Comparison of ENCODE assay signal across 8 mouse cellular contexts in genomic region chr10:63338914-63339643, GRCm38 (mm10). TPM values are rescaled to one million over a fixed set of nuclear protein-coding genes. Genes with fewer than 3 reads are reported as not detected.
DNase-seq lines count a peak whose midpoint lies in the region; ATAC-seq and TF ChIP-seq lines count a peak whose summit lies in the region.

No protein-coding gene starts in this region.

- H3K4me2 ChIP-seq in heart, embryonic 12.5 days, result peak overlapping the region; percentile 73
- peak overlapping the region; percentile 64 for H3K4me2 ChIP-seq in kidney, postnatal 0 days (ENCODE audit: low read length)

- ATAC-seq in heart, embryonic 12.5 days (ENCODE audit: insufficient number of reproducible peaks, low FRiP score), result peak; percentile 99
- ATAC-seq in kidney, postnatal 0 days (replicated peaks; ENCODE audit: low FRiP score, low read depth), result peak; percentile 94
- peak; percentile 75 for ATAC-seq in monocyte, adult 5-6 weeks (replicated peaks; ENCODE audit: insufficient number of reproducible peaks, low FRiP score, low TSS enrichment, poor library complexity, severe bottlenecking)

- H3K4me3 ChIP-seq in erythroblast, embryonic 14.5 days (replicated peaks), result peak overlapping the region; percentile 93
- peak overlapping the region; percentile 86 for H3K4me3 ChIP-seq in heart, embryonic 12.5 days
- peak overlapping the region; percentile 84 for H3K4me3 ChIP-seq in kidney, postnatal 0 days (replicated peaks; ENCODE audit: low read depth, low read length)
- H3K4me3 ChIP-seq in liver, adult 2 months (ENCODE audit: insufficient read depth, low read depth, low read length), result peak overlapping the region; percentile 83

- H3K36me3 ChIP-seq in erythroblast, embryonic 14.5 days (ENCODE audit: control insufficient read depth), result peaks cover 32% of the 10 kb centered on the region
- peaks cover 13% of the 10 kb centered on the region for H3K36me3 ChIP-seq in heart, embryonic 12.5 days
- H3K36me3 ChIP-seq in kidney, postnatal 0 days (ENCODE audit: insufficient read depth, low read length), result 0 out of 2 replicates have a peak, but pooled peaks cover 6% of the 10 kb centered on the region
- H3K36me3 ChIP-seq in liver, adult 2 months (ENCODE audit: control insufficient read depth, insufficient read depth, low read length), result peaks cover 9% of the 10 kb centered on the region

- peaks cover 3% of the 10 kb centered on the region; the same call in 1 of the 2 replicates for H3K9me3 ChIP-seq in erythroblast, embryonic 14.5 days (ENCODE audit: control insufficient read depth, low read length)
- H3K9me3 ChIP-seq in heart, embryonic 12.5 days (replicated peaks), result no peaks in the 10 kb centered on the region
- no peaks in the 10 kb centered on the region for H3K9me3 ChIP-seq in kidney, postnatal 0 days (replicated peaks; ENCODE audit: low read length)

- H3K9ac ChIP-seq in heart, embryonic 12.5 days, result peak overlapping the region; percentile 98
- H3K9ac ChIP-seq in kidney, postnatal 0 days (ENCODE audit: low read depth, low read length), result peak overlapping the region; percentile 99
- H3K9ac ChIP-seq in liver, adult 2 months (ENCODE audit: low read depth, low read length), result peak overlapping the region; percentile 99

- H3K4me1 ChIP-seq in erythroblast, embryonic 14.5 days (ENCODE audit: control insufficient read depth), result peaks cover 34% of the 10 kb centered on the region
- peaks cover 9% of the 10 kb centered on the region for H3K4me1 ChIP-seq in heart, embryonic 12.5 days (replicated peaks)
- H3K4me1 ChIP-seq in kidney, postnatal 0 days (replicated peaks; ENCODE audit: insufficient read depth, low read length), result peaks cover 15% of the 10 kb centered on the region
- H3K4me1 ChIP-seq in liver, adult 2 months (ENCODE audit: control insufficient read depth, insufficient read depth, low read length), result peaks cover 8% of the 10 kb centered on the region; the same call in 1 of the 2 replicates

- no peaks in the 10 kb centered on the region for H3K27me3 ChIP-seq in erythroblast, embryonic 14.5 days (ENCODE audit: control insufficient read depth)
- H3K27me3 ChIP-seq in heart, embryonic 12.5 days (replicated peaks), result no peaks in the 10 kb centered on the region
- H3K27me3 ChIP-seq in kidney, postnatal 0 days (ENCODE audit: insufficient read depth, low read length), result no peaks in the 10 kb centered on the region
- no peaks in the 10 kb centered on the region for H3K27me3 ChIP-seq in liver, adult 2 months (ENCODE audit: control insufficient read depth, insufficient read depth, low read length)

- TF ChIP-seq POLR2A in liver, adult 2 months (IDR thresholded peaks at IDR 0.05; ENCODE audit: extremely low read depth, insufficient read depth, low read length), result peak; percentile 99

- DNase-seq in CD4-positive, CD25-positive, alpha-beta regulatory T cell, adult 2 months (ENCODE audit: low read depth, low spot score), result peak; percentile 88
- peak; percentile 72 for DNase-seq in brain, embryonic 18.5 days (ENCODE audit: low read depth, low spot score)
- DNase-seq in kidney, postnatal 0 days (ENCODE audit: low spot score), result peak; percentile 94
- peak; percentile 66 for DNase-seq in liver, adult 2 months (ENCODE audit: extremely low read depth, low read depth, low spot score)
- DNase-seq in spleen, postnatal 36 days (ENCODE audit: low spot score in 2 of 2), result peak; percentile 91 to 92

- peak overlapping the region; percentile 90 for H3K27ac ChIP-seq in heart, embryonic 12.5 days (ENCODE audit: poor library complexity, severe bottlenecking)
- H3K27ac ChIP-seq in kidney, postnatal 0 days, result peak overlapping the region; percentile 97
- H3K27ac ChIP-seq in liver, adult 2 months (replicated peaks; ENCODE audit: insufficient read depth, low read depth, low read length), result peak overlapping the region; percentile 80

- peaks cover 10% of the 10 kb centered on the region; the same call in 1 of the 2 replicates for H3K79me2 ChIP-seq in liver, adult 2 months (ENCODE audit: control insufficient read depth, insufficient read depth, low read length)

- TF ChIP-seq CTCF in kidney, postnatal 0 days (IDR thresholded peaks at IDR 0.05; ENCODE audit: low read depth), result no peak
- TF ChIP-seq CTCF in liver, adult 2 months (IDR thresholded peaks at IDR 0.05; ENCODE audit: low read depth, low read length), result no peak

- WGBS in heart, embryonic 12.5 days, result 2% methylated on average over 71 of the region's 74 CpGs
- under 1% methylated on average over 55 of the region's 74 CpGs for WGBS in kidney, postnatal 0 days
- WGBS in liver, adult 2 months, result 4% methylated on average over 53 of the region's 74 CpGs

RNA-seq across cellular contexts. Expression of gene Sirt1, which starts 42.4 kb away (rescaled TPM):
- 0.28 and 0.56 TPM in 2 replicates for polyA plus RNA-seq in erythroblast, embryonic 14.5 days (2012)
- polyA plus RNA-seq in heart, embryonic 12.5 days (2016; fragmentation: Nextera tagmentation; extraction: Ambion mirVana), result 4.7 and 4.8 TPM in 2 replicates
- 5.8 and 6.7 TPM in 2 replicates for polyA plus RNA-seq in kidney, postnatal 0 days (2015; fragmentation: Nextera tagmentation; extraction: Ambion mirVana)
- 9.6 and 10.3 TPM in 2 replicates for total RNA-seq in liver, adult 2 months (2014; rRNA removed)
- 1.3 and 1.5 TPM in 2 replicates for polyA plus RNA-seq in liver, adult 2 months (2012; rRNA removed)
- total RNA-seq in monocyte, adult 5-6 weeks (2017), result 57.4 to 70.4 TPM (median 60.1 TPM) in 3 replicates

RNA-seq across cellular contexts. Expression of gene Dnajc12, which starts 43.2 kb away (rescaled TPM):
- 0.14 and 0.22 TPM in 2 replicates for polyA plus RNA-seq in erythroblast, embryonic 14.5 days (2012)
- polyA plus RNA-seq in heart, embryonic 12.5 days (2016; fragmentation: Nextera tagmentation; extraction: Ambion mirVana), result 7.7 and 8.2 TPM in 2 replicates
- polyA plus RNA-seq in kidney, postnatal 0 days (2015; fragmentation: Nextera tagmentation; extraction: Ambion mirVana), result 18.4 and 19.9 TPM in 2 replicates
- total RNA-seq in liver, adult 2 months (2014; rRNA removed), result 5.0 and 10.0 TPM in 2 replicates
- 2.7 and 3.2 TPM in 2 replicates for polyA plus RNA-seq in liver, adult 2 months (2012; rRNA removed)
- 0.53 to 7.0 TPM (median 0.95 TPM) in 3 replicates for total RNA-seq in monocyte, adult 5-6 weeks (2017)

Comparison
In these comparisons a context has a peak if more than half of its experiments do, and no peak if none do; other contexts are left out.
1. Peak in every context shown above with its lines: DNase-seq, ATAC-seq, H3K4me3 ChIP-seq and H3K27ac ChIP-seq.